Mouse (Mus musculus) testis, adult 10 weeks (tissue): Measurements from ENCODE around the gene Olfr467. TPM values are rescaled to one million over a fixed set of nuclear protein-coding genes. Genes with fewer than 3 reads are reported as not detected.

Experiments used
- polyA plus RNA-seq: library from polyadenylated mRNA; stranded (reverse); fragments of 350-450 nt; fragmentation: Illumina TruSeq; extraction: RNeasy Lipid Tissue Mini Kit (QIAGEN cat#74804); gene quantifications from one replicate; pipeline ENCODE4 v1.2.3, GENCODE M21; 2014; ENCODE audit warnings: low read depth, low replicate concordance

The Olfr467 gene
- not detected for polyA plus RNA-seq

DNA sequence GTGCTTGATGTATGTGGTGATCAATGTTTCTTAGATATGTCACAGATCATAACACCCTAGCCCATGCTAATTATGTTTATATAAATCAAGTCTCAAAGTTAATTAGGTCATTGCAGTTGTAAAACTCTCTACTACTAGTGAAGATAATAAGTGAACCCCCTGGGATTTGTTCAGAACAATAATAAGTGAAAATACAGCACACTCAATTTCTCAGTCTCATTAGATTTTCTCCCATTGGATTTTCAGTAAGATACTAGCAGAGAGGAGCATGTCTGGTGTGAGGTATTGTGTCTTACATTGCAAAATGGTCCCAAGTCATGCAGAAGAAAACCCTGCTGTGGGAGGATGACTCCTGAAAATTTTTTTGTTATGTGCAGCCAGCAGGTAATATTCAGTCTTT, at the start of gene Olfr467:
Gene Olfr467 (plus strand): TSS at position 301 of the 400 bp plus-strand sequence.

DNA sequence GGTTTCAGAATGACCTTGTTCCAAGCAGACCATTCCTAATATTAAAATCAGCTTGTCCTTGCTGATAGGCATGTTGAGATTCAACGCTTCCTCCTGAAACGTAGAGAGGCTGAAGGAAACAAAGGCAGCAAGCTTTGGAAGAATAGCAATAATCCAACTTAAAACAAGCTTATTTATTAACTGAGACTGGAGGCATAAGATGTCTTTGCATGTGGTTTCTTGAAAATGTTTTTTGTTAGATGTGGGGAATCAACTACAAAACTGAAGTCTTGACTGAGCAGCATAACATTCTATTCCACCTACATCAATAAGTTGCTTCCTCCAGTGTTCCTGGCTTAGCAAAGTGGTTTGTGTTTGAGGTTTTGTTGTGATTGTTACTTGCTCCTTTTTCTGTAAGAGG, 11.0 kb upstream of the Olfr467 start, which contains the start of gene Ovch2:
Gene Ovch2 (minus strand): TSS at position 101 of the 400 bp plus-strand sequence.

DNA sequence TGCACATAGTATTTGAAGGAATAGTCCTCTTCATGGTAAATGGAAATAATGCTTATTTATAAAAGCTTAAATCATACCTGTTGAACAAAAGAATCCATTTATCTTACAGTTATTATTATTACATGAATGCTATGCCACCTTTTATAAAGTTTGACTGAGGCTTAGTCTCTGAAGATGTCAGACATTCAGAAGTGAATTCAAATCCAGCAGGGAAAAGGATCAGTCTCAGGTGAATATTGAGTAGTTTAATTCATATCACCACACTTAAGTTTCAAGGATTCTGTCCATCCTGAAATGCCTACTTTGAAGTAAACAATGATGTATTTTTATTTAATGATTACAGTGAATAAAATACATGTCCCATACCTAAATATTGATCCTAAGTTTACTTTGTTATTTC, 13.4 kb downstream of the Olfr467 start, which contains the start of gene Olfr469:
Gene Olfr469 (minus strand): TSS at position 101 of the 400 bp plus-strand sequence.

DNA sequence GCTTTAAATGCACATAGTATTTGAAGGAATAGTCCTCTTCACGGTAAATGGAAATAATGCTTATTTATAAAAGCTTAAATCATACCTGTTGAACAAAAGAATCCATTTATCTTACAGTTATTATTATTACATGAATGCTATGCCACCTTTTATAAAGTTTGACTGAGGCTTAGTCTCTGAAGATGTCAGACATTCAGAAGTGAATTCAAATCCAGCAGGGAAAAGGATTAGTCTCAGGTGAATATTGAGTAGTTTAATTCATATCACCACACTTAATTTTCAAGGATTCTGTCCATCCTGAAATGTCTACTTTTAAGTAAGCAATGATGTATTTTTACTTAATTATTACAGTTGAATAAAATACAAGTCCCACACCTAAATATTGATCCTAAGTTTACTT, 35.3 kb downstream of the Olfr467 start, which contains the start of gene Olfr470:
Gene Olfr470 (minus strand): TSS at position 101 of the 400 bp plus-strand sequence.

Other genes starting within 250 kb of the Olfr467 start
- gene Olfml1, start 244.8 kb upstream of the Olfr467 start, polyA plus RNA-seq: 0.84 TPM
- gene Ppfibp2, start 217.1 kb upstream of the Olfr467 start, polyA plus RNA-seq: 6.6 TPM
- not detected for gene 5330417H12Rik, start 187.1 kb upstream of the Olfr467 start, polyA plus RNA-seq
- gene Cyb5r2, start 54.2 kb upstream of the Olfr467 start, polyA plus RNA-seq: 12.4 TPM
- not detected for gene Ovch2, start 11.1 kb upstream of the Olfr467 start, polyA plus RNA-seq
- not detected for gene Olfr469, start 13.3 kb downstream of the Olfr467 start, polyA plus RNA-seq
- 0.13 TPM for gene Olfr470, start 35.2 kb downstream of the Olfr467 start, polyA plus RNA-seq
- not detected for gene Olfr472, start 85.6 kb downstream of the Olfr467 start, polyA plus RNA-seq
- gene Olfr473, start 118.2 kb downstream of the Olfr467 start, polyA plus RNA-seq: not detected
- not detected for gene Olfr474, start 142.4 kb downstream of the Olfr467 start, polyA plus RNA-seq
- not detected for gene Olfr476, start 152.5 kb downstream of the Olfr467 start, polyA plus RNA-seq
- not detected for gene Olfr477, start 174.4 kb downstream of the Olfr467 start, polyA plus RNA-seq
- gene Olfr478, start 221.7 kb downstream of the Olfr467 start, polyA plus RNA-seq: not detected
- not detected for gene Olfr479, start 238.4 kb downstream of the Olfr467 start, polyA plus RNA-seq